Mouse (Mus musculus) MEL-GATA-1-ER (cell line): ENCODE data around the gene Taf3.
A peak's percentile ranks its signal among the peaks of the same experiment; 100 is the strongest.

Source experiments
- DNase-seq: peaks from one replicate; pipeline ENCODE4 v3.0.0-alpha.2; 2012; ENCODE audit warnings: low read depth; ENCODE audit errors: extremely low read depth

Taf3 gene

DNA sequence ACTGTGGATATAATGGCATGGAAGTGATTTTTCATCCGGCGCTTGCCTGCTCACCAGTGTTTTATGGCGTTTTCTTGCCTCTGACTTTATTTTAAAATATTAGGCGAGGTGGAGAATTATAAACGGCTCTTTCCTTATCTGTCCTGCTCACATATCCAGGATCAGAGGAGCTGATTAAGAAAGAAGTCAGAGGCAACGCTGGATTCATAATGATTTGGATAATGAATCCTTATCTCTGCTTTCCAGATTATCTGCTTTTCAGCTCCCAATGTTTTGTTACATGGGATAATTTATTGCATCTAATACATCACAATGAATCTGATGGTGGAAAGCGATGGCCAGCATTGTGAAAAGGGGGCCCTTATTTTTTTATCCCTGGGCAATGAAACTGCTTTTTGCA is 155.9 kb downstream of the Taf3 start:
- DNase-seq = no peak

GRCm38 (mm10) chr2:9890906-9891305 is 157.5 kb downstream of the Taf3 start:
- DNase-seq = no peak

- DNase-seq = no peak
Measured at GRCm38 (mm10) chr2:9890251-9890650, 158.1 kb downstream of the Taf3 start.

DNA sequence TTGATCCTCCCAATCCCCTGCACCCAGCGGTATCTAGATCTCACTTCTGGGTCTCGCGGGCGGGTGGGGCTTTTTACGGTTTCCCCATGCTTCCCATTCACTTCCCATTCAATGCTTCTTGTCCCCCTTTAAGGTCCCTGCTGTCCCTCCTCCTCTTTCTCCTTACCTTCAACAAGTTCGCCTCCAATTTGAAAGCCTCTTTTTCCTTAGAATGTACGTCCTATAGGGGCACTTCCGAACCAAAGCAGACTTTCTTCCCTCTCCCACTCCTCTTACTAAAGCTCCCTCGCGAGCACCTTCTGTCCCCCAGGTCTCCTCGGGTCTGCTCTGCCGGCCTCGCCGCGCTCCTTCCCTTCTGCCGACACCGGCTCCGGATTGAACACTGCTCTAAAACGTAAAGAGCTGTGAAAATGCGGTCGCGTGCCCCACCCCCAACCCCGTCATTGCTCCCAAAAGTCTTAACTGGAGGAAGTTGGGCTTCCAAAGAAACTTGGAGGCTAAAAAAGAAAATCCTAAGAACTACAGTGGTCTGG is 158.7 kb downstream of the Taf3 start, which contains the start of gene Gata3:
TSS of gene Gata3 (minus strand) at position 384 of the 533 bp plus-strand sequence.
- DNase-seq = no peak

GRCm38 (mm10) chr2:9888913-9889650 is 159.3 kb downstream of the Taf3 start, which contains the start of gene 9230102O04Rik:
TSS of gene 9230102O04Rik (minus strand) at chr2:9889540.
- DNase-seq = peak; percentile 88

GRCm38 (mm10) chr2:9887636-9888035 is 160.8 kb downstream of the Taf3 start:
- DNase-seq = no peak

DNA sequence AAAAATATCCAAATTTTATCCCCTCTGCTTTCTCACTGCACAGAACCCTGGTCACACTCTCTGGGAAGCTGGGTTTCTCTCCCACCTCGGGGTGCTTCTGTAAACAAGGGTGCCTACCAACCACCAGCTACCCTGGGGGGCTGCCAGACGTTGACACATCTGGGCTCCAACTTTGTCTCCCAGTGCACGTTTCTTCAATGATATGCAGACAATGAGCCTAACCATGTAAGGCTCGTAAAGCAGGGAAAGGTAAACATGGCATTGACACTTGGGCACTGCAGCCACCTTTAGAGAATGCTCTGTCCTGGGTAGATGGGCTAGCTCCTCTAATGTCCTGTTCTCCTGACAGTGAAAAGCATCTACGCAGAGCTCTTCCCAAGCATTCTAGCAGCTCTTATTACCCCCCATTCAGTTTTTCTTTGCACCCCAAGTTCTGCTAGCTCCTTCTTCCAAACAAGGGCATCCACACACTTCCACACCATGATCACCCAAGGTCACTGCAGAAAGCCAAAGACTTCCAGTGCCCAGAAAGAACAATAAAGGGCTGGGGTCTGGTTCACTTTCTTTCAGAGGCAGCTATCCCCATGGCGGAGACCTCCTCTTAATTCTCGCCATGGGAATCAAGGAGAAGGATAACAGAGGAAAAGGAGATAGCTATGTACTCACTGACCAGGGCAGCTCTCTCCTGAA is 161.3 kb downstream of the Taf3 start:
- no peak for DNase-seq

DNA sequence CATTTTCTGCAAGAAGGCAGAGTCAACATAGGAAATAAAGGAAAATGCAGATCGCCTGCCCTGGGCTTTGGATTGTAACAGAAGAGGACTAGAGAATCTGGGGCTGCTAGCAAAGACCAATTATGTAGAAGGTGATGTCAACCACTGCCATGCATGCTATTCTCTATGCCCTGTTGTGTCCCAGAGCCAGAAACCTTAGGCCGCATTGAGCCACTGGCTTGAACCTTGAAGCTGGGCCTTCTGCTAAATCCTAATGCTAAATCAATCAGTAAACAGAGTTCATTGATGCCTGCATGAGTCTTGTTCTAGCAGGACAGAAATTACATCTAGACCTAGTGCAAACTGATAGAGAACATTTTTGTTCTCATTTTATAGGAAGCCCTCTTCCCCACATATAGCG is 162.4 kb downstream of the Taf3 start:
- DNase-seq = no peak

GRCm38 (mm10) chr2:9885217-9885770 is 163.1 kb downstream of the Taf3 start:
- no peak for DNase-seq

DNA sequence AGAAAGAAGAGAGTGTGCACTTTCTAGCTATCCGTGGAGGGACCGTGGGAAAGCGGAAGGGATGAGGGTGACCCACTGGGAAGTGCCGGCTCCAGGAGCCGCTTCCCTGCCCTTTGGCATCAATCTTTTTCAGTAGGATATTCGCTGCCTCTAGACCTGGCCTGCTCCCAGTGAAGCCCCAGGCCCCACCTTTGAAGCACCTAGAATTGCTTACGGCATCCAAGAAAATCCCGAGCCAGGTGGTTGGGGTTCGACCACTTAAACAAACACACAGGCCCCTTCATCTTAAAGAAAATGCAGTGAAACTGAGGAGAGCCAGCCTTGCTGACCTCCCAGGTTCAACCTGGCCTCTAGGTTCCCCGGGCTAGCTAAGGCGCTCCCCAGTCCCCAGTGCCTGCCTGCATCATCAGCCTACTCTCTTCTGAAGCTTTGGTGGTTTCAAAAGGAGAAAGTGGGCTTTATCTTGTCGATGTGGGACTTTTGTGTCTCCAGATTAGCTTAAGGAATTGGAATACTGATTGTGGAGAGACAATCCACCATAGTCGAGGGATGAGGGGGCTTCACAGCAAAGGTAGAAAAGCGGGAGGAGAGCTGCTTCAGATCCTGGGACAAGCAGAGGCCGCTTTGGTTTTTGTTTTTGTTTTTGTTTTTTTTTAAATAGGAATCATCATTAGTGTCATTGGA is 163.7 kb downstream of the Taf3 start:
- DNase-seq = no peak

GRCm38 (mm10) chr2:9883803-9884532 is 164.4 kb downstream of the Taf3 start:
- DNase-seq = no peak

GRCm38 (mm10) chr2:9882926-9883802 is 165.2 kb downstream of the Taf3 start:
- no peak for DNase-seq

GRCm38 (mm10) chr2:9882371-9882925 is 165.9 kb downstream of the Taf3 start:
- no peak for DNase-seq

DNA sequence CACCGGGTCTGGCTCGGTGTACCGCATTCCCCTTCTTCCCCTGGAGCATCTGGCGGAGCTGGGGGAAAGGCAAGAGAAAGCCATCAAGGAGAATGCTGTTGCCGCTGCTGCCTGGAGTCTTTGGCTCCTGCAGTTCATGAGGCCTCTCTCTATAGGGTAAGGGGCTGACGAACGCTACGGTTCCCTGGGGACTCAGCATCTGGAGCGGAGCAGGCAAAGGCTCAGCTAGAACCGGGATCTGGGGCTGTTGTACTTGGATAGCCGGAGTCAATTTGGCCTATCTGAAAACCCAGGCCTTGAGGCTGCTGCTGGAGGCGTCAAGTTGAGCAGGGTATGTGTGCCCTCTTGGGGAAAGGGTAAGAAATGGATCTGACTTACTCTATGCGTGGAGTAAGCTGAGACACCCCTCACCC is 166.8 kb downstream of the Taf3 start:
- DNase-seq = no peak

DNA sequence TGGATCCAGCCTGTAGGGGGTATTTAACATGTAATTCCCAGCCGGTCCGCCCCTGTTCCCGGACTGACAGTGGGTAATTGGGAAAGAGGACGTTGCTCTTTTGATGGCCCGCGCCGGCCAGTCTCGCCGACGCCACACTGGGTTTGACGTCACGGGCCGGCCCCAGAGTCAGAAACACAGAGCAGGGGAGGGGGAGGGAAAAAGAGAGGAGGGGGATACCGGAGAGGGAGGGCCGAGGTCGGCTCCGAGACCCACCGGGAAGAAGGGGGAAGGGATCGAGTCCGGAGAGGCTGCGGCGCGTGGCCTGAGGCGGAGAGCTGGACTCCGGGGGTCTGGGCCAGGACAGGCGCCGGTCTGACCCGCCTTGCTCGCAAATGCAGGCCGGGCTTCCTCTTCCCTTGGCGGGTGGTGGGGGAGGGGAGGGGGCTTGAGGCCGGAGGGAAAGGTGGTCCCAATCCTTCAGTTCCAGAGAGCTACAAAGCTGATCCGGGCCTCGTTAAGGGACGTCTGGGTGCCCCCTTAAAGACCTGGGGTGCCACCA is 167.3 kb downstream of the Taf3 start, which contains the start of gene 4930412O13Rik:
TSS of gene 4930412O13Rik (plus strand) at position 202 of the 541 bp plus-strand sequence.
- DNase-seq = no peak

GRCm38 (mm10) chr2:9880271-9880670 is 168.1 kb downstream of the Taf3 start:
- no peak for DNase-seq

DNA sequence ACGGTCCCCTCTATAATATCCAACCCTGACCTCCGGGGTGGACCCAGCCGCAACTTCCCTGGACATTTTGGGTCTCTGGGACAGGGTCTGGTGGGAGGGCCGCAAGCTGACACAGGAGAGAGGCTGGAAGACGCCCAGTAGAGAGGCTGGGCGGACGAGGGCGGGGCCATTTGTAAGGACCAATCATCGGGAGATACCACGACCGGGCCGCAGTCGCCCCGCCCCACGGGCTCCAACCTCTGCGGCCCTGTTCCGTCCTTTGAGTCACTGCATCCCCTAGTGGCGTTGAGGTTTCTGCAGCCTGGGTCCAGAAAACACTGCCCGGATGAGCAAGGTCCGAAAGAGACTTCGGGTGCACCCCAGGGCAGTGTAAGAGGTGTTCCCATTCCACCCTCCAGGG is 168.9 kb downstream of the Taf3 start:
- DNase-seq = peak; percentile 73

DNA sequence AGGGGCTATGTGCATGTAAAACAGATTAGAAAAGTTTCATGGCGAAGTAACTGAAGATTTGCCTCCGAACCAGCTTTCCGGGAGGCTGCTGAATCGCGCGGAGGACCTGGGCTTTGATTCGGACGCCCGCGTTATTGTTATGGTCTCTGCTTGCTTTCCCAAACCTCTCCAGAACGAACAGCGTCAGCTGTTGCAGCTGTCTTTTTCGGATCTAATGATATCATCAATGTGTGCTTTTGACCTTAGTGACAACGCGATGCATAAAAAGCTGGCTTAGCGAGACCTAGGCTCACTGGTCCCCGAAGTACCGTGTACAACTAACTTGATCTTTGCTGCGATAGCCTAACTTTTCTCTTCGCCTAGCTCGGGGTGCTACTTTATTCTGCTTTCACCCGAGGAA is 169.3 kb downstream of the Taf3 start:
- peak; percentile 46 for DNase-seq

DNA sequence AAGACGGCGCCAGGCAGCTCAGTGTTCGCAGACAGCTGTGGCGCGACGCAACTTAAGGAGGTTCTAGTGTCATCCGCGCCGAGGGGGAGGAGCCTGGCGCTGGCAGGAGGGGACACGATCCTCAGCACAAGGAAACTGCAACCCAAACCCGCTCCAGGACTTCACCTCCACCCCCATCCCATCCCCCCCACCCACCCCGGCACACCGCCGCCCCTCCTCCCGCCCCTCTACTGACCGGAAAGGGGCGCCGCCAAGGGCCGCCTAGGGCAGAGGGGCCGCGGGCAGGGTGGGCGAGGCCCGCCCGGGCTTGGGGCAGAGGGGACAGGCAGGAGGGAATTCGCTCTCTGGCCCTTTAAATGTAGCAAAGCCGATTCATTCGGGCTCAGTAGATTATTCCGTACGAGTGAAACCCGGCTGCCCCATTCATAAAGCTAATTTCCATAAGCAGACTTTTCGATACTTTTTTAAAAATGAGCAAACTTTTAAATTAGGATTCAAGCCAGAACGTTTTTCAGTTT is 169.8 kb downstream of the Taf3 start:
- peak; percentile 46 for DNase-seq
